Mouse (Mus musculus) stomach, postnatal 0 days (tissue): ENCODE measurements at regions not wholly inside any gene's neighbourhood (a gene's known extent, or its start where the extent isn't known, plus 50 kb on each side); places are given as distances from the start of the nearest gene placed in this dataset.

Source experiments
- CTCF ChIP-seq: IDR thresholded peaks from 2 replicates; pipeline ENCODE4 v1.5.1; 2016; ENCODE audit warnings: antibody characterized with exemption, low read depth, mild to moderate bottlenecking, moderate library complexity
- EP300 ChIP-seq: optimal IDR thresholded peaks from 2 replicates; pipeline ENCODE3; 2016; ENCODE audit warnings: antibody characterized with exemption

- TF ChIP-seq EP300 (no peak), CTCF (no peak)
Measured at GRCm38 (mm10) chr9:14056410-14057172, 218.3 kb upstream of the Sesn3 start.
